Mouse (Mus musculus) central nervous system, embryonic 18 days (tissue): ENCODE results near the gene Gm6710. TPM values are rescaled to one million over a fixed set of nuclear protein-coding genes. Genes with fewer than 3 reads are reported as not detected.

Experiments used
- polyA plus RNA-seq: library from polyadenylated mRNA; depleted of rRNA; stranded (reverse); fragments of >200 nt; gene quantifications from 2 replicates; pipeline ENCODE4 v1.2.3, GENCODE M21; 2012; rRNA removed

The Gm6710 gene
- 11.0 and 12.1 TPM in 2 replicates for polyA plus RNA-seq

GRCm38 (mm10) chr2:175869024-175869423 is at the start of gene Gm6710:
TSS of gene Gm6710 (plus strand) at chr2:175869219.

Other genes with a start within 250 kb of the Gm6710 start
- gene Gm11007, start 225.2 kb upstream of the Gm6710 start, polyA plus RNA-seq = not detected in 2 replicates
- gene Zfp969, start 165.6 kb upstream of the Gm6710 start, polyA plus RNA-seq = not detected in 2 replicates
- not detected in 2 replicates for gene Gm2007, start 127.7 kb upstream of the Gm6710 start, polyA plus RNA-seq
- 4.3 and 4.9 TPM in 2 replicates for gene Gm14288, start 68.1 kb upstream of the Gm6710 start, polyA plus RNA-seq
- gene Zfp966, start 61.9 kb downstream of the Gm6710 start, polyA plus RNA-seq = 3.9 and 4.3 TPM in 2 replicates
- gene Gm2026, start 96.1 kb downstream of the Gm6710 start, polyA plus RNA-seq = 8.7 and 8.8 TPM in 2 replicates